ENCODE assay signal across 8 mouse cellular contexts in genomic region chr2:118529466-118530181, GRCm38 (mm10). TPM values are rescaled to one million over a fixed set of nuclear protein-coding genes. Genes with fewer than 3 reads are reported as not detected.
DNase-seq lines count a peak whose midpoint lies in the region; ATAC-seq and TF ChIP-seq lines count a peak whose summit lies in the region.

No protein-coding gene starts in this region.

- no peak overlapping the region for H3K4me2 ChIP-seq in forebrain, embryonic 13.5 days
- H3K4me2 ChIP-seq in hindbrain, embryonic 11.5 days (replicated peaks; ENCODE audit: low read depth, low read length): 0 out of 2 replicates have a peak overlapping the region, but pooled peaks have one; percentile 2
- peak overlapping the region; percentile 16 for H3K4me2 ChIP-seq in limb, embryonic 13.5 days (replicated peaks)
- no peak overlapping the region for H3K4me2 ChIP-seq in myocyte (ENCODE audit: low read depth)

- H3K9ac ChIP-seq in forebrain, embryonic 13.5 days: peak overlapping the region; percentile 35; the same call in 1 of the 2 replicates
- H3K9ac ChIP-seq in hindbrain, embryonic 11.5 days (ENCODE audit: low read depth, low read length): peak overlapping the region; percentile 24; the same call in 1 of the 2 replicates
- H3K9ac ChIP-seq in limb, embryonic 13.5 days: 0 out of 2 replicates have a peak overlapping the region, but pooled peaks have one; percentile 19

- no peaks in the 10 kb centered on the region for H3K9me3 ChIP-seq in forebrain, embryonic 13.5 days (replicated peaks)
- no peaks in the 10 kb centered on the region for H3K9me3 ChIP-seq in hindbrain, embryonic 11.5 days (ENCODE audit: control insufficient read depth, low read length)
- H3K9me3 ChIP-seq in limb, embryonic 13.5 days: no peaks in the 10 kb centered on the region

- no peaks in the 10 kb centered on the region for H3K36me3 ChIP-seq in forebrain, embryonic 13.5 days (ENCODE audit: poor library complexity, severe bottlenecking)
- no peaks in the 10 kb centered on the region for H3K36me3 ChIP-seq in hindbrain, embryonic 11.5 days (ENCODE audit: control insufficient read depth, insufficient read depth, low read length)
- H3K36me3 ChIP-seq in limb, embryonic 13.5 days: peaks cover 20% of the 10 kb centered on the region
- no peaks in the 10 kb centered on the region for H3K36me3 ChIP-seq in myocyte (ENCODE audit: control insufficient read depth, insufficient read depth)

- H3K27ac ChIP-seq in forebrain, embryonic 13.5 days: no peak overlapping the region
- H3K27ac ChIP-seq in hindbrain, embryonic 11.5 days (ENCODE audit: low read depth, low read length): peak overlapping the region; percentile 72
- peak overlapping the region; percentile 58; the same call in 1 of the 2 replicates for H3K27ac ChIP-seq in limb, embryonic 13.5 days

- peak; percentile 98 for DNase-seq in adipocyte (ENCODE audit: low spot score)
- DNase-seq in hindbrain, embryonic 11.5 days (ENCODE audit: low spot score): peak; percentile 67
- DNase-seq in cerebellum, adult 9-11 months: no peak
- DNase-seq in right cerebral cortex, postnatal 25 days: no peak

- H3K27me3 ChIP-seq in forebrain, embryonic 13.5 days: no peaks in the 10 kb centered on the region
- H3K27me3 ChIP-seq in hindbrain, embryonic 11.5 days (ENCODE audit: control insufficient read depth, insufficient read depth, low read length): no peaks in the 10 kb centered on the region
- H3K27me3 ChIP-seq in limb, embryonic 13.5 days: no peaks in the 10 kb centered on the region
- H3K27me3 ChIP-seq in myocyte (ENCODE audit: control insufficient read depth, insufficient read depth, insufficient read length): no peaks in the 10 kb centered on the region

- 12% methylated on average over 7 of the region's 7 CpGs for WGBS in forebrain, embryonic 13.5 days
- whole genome bisulfite sequencing in hindbrain, embryonic 11.5 days: 4% methylated on average over 7 of the region's 7 CpGs
- WGBS in limb, embryonic 13.5 days: 13% methylated on average over 7 of the region's 7 CpGs

- no peak for TF ChIP-seq POLR2A in myocyte (IDR thresholded peaks at IDR 0.05; ENCODE audit: insufficient read length, low read depth)

- no peak overlapping the region for H3ac ChIP-seq in myocyte (ENCODE audit: control insufficient read depth, insufficient read length)

- H3K4me3 ChIP-seq in forebrain, embryonic 13.5 days: no peak overlapping the region
- no peak overlapping the region for H3K4me3 ChIP-seq in hindbrain, embryonic 11.5 days (ENCODE audit: low read depth, low read length)
- no peak overlapping the region for H3K4me3 ChIP-seq in limb, embryonic 13.5 days
- no peak overlapping the region for H3K4me3 ChIP-seq in myocyte

- peaks cover 44% of the 10 kb centered on the region for H3K4me1 ChIP-seq in forebrain, embryonic 13.5 days
- peaks cover 43% of the 10 kb centered on the region for H3K4me1 ChIP-seq in hindbrain, embryonic 11.5 days (replicated peaks; ENCODE audit: control insufficient read depth, insufficient read depth, low read length)
- H3K4me1 ChIP-seq in limb, embryonic 13.5 days: peaks cover 60% of the 10 kb centered on the region

- no peaks in the 10 kb centered on the region for H3K79me2 ChIP-seq in myocyte (ENCODE audit: control insufficient read depth, insufficient read depth)

- no peak for ATAC-seq in forebrain, embryonic 13.5 days
- ATAC-seq in hindbrain, embryonic 11.5 days (ENCODE audit: low FRiP score): peak; percentile 65
- ATAC-seq in limb, embryonic 13.5 days (ENCODE audit: low FRiP score, low read depth): no peak
- no peak for ATAC-seq in monocyte, adult 5-6 weeks (replicated peaks; ENCODE audit: insufficient number of reproducible peaks, low FRiP score, low TSS enrichment, poor library complexity, severe bottlenecking)

TF ChIP-seq in myocyte, 11 proteins besides CTCF, POLR2A, EP300 and RAD21:
- TF ChIP-seq REST (IDR thresholded peaks at IDR 0.05; ENCODE audit: insufficient read depth, insufficient read length) (no peak), E2F4 (IDR thresholded peaks at IDR 0.05; ENCODE audit: insufficient read depth) (no peak), CEBPB (IDR thresholded peaks at IDR 0.05; ENCODE audit: insufficient read depth, poor library complexity, severe bottlenecking) (peak; percentile 59), MYOG (IDR thresholded peaks at IDR 0.05; ENCODE audit: control insufficient read depth in 1 of 3, insufficient read depth in 1 of 3, insufficient read length in 2 of 3, low read depth in 2 of 3) (no peak), USF1 (IDR thresholded peaks at IDR 0.05; ENCODE audit: low read depth) (no peak)

RNA-seq across cellular contexts. Expression of gene Bmf, which starts 19.9 kb away (rescaled TPM):
- polyA plus RNA-seq in forebrain, embryonic 13.5 days (2015; fragmentation: Nextera tagmentation; extraction: Ambion mirVana): 1.6 and 2.8 TPM in 2 replicates
- polyA plus RNA-seq in hindbrain, embryonic 11.5 days (2014; fragmentation: Nextera tagmentation; extraction: Ambion mirVana): 2.5 and 4.9 TPM in 2 replicates
- 6.8 and 7.3 TPM in 2 replicates for polyA plus RNA-seq in limb, embryonic 13.5 days (2015; fragmentation: Nextera tagmentation; extraction: Ambion mirVana)
- polyA plus RNA-seq in myocyte (2012; fragmentation: generic; extraction: Trizol): 4.8 TPM
- 21.5 to 42.1 TPM (median 35.4 TPM) in 3 replicates for total RNA-seq in monocyte, adult 5-6 weeks (2017)

RNA-seq across cellular contexts. Expression of gene Srp14, which starts 50.1 kb away (rescaled TPM):
- 336 and 347 TPM in 2 replicates for polyA plus RNA-seq in forebrain, embryonic 13.5 days (2015; fragmentation: Nextera tagmentation; extraction: Ambion mirVana)
- 304 and 306 TPM in 2 replicates for polyA plus RNA-seq in hindbrain, embryonic 11.5 days (2014; fragmentation: Nextera tagmentation; extraction: Ambion mirVana)
- polyA plus RNA-seq in limb, embryonic 13.5 days (2015; fragmentation: Nextera tagmentation; extraction: Ambion mirVana): 244 and 249 TPM in 2 replicates
- 311 TPM for polyA plus RNA-seq in myocyte (2012; fragmentation: generic; extraction: Trizol)
- 189 to 249 TPM (median 241 TPM) in 3 replicates for total RNA-seq in monocyte, adult 5-6 weeks (2017)

Comparison
In these comparisons a context has a peak if more than half of its experiments do, and no peak if none do; other contexts are left out.
1. DNase-seq: peak in adipocyte (single experiment) and hindbrain, embryonic 11.5 days (single experiment); none in cerebellum, adult 9-11 months (single experiment) and right cerebral cortex, postnatal 25 days (single experiment).
2. H3K4me2 ChIP-seq: peak in hindbrain, embryonic 11.5 days (single experiment) and limb, embryonic 13.5 days (single experiment); none in forebrain, embryonic 13.5 days (single experiment) and myocyte (single experiment).
3. Peak in every context shown above with its lines, with median percentiles within 50 percentile points of each other: H3K9ac ChIP-seq.